Mouse (Mus musculus) embryonic facial prominence, embryonic 12.5 days (tissue): ENCODE data around the gene Isg15. TPM values are rescaled to one million over a fixed set of nuclear protein-coding genes. Genes with fewer than 3 reads are reported as not detected.
"Not testable (repeated sequence)": the region's sequence is repeated elsewhere in the genome, so short reads cannot be mapped to it uniquely, and the experiment has no call there.

ENCODE experiments used
- ATAC-seq: fragments of 200-750 bp; cut with Nextera tagmentation; 2 replicates; pipeline ENCODE4 v1.8.0; 2017; ENCODE audit not compliant: insufficient number of reproducible peaks, insufficient read depth, low FRiP score, low TSS enrichment
- H3K27ac ChIP-seq: fragments of 300-500 bp; sonication (generic); 2 replicates; pipeline ENCODE4 v1.5.1; 2016; ENCODE audit warnings: mild to moderate bottlenecking
- H3K27me3 ChIP-seq: fragments of 300-500 bp; sonication (generic); 2 replicates; pipeline ENCODE4 v1.6.1; 2016; ENCODE audit warnings: mild to moderate bottlenecking, moderate library complexity
- H3K36me3 ChIP-seq: fragments of 300-500 bp; sonication (generic); 2 replicates; pipeline ENCODE4 v1.6.1; 2016; ENCODE audit warnings: mild to moderate bottlenecking
- H3K4me1 ChIP-seq: fragments of 300-500 bp; sonication (generic); 2 replicates; pipeline ENCODE4 v1.6.1; 2016
- H3K4me2 ChIP-seq: fragments of 300-500 bp; sonication (generic); replicated peaks from 2 replicates; pipeline ENCODE4 v1.6.1; 2016; ENCODE audit warnings: mild to moderate bottlenecking, moderate library complexity
- H3K4me3 ChIP-seq: fragments of 300-500 bp; sonication (generic); 2 replicates; pipeline ENCODE4 v1.5.1; 2016; ENCODE audit warnings: mild to moderate bottlenecking
- H3K9ac ChIP-seq: fragments of 300-500 bp; sonication (generic); 2 replicates; pipeline ENCODE4 v1.6.1; 2016; ENCODE audit warnings: mild to moderate bottlenecking, moderate library complexity
- H3K9me3 ChIP-seq: fragments of 300-500 bp; sonication (generic); 2 replicates; pipeline ENCODE4 v1.6.1; 2016; ENCODE audit warnings: mild to moderate bottlenecking, moderate library complexity
- WGBS: fragments of 180-500 bp; shearing (Covaris S2); methylation state at CpG from one replicate; pipeline ENCODE4 v1.1.7; 2016; 5-methylcytosine and 5-hydroxymethylcytosine counted together
- polyA plus RNA-seq: library from polyadenylated mRNA; unstranded; fragments of >200 nt; fragmentation: Nextera tagmentation; extraction: Ambion mirVana; gene quantifications from 2 replicates; pipeline ENCODE4 v1.2.1, GENCODE M21; 2016

Isg15 gene
- polyA plus RNA-seq, 1 experiment from 2014 or later, result 1.3 TPM

- WGBS, result 78% methylated on average over 13 of the region's 13 CpGs
- Histone ChIP-seq H3K4me1 (peaks cover 61% of the 10 kb centered on the region), H3K27ac (peak overlapping the region; percentile 87), H3K9ac (peak overlapping the region; percentile 61), H3K4me2 (peak overlapping the region; percentile 54), H3K27me3 (no peaks in the 10 kb centered on the region), H3K4me3 (peak overlapping the region; percentile 35), H3K9me3 (no peaks in the 10 kb centered on the region), H3K36me3 (peaks cover 35% of the 10 kb centered on the region)
- ATAC-seq, result no peak
These were observed 15.1 kb downstream of the Isg15 start for GRCm38 (mm10) chr4:156185456-156185949.

DNA sequence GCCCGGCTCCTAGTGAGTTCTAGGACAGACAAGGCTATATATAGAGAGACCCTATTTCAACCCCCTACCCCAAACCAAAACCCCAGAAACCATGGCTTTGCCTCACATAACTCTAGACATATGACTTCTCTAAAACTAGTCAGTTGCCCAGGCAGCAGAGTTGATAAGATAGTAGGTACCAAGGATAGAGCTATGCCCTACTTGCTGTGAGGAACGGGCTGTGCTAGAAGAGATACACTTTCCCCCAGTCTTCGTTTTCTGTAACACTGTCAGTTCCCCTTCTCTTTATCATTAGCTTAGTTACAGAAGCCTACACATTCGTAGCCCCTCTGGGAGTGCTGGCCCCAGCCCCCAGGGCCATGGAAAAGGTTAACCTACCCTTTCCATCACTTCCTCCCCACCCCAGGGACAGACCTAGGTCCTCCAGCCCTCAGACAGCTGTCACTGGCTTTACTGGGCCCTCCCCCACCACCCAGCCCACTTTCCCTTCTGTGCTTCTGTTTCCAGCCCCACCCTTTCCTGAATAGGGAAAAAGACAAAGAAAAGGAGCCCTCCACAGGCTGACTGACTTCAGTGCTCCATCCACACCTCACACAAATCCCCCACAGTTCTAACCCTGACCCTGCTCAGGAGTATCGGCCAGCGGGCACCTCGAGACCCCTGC, 16.2 kb downstream of the Isg15 start:
- Histone ChIP-seq H3K4me2 (peak overlapping the region; percentile 54), H3K9me3 (no peaks in the 10 kb centered on the region), H3K4me1 (peaks cover 50% of the 10 kb centered on the region), H3K9ac (no peak overlapping the region), H3K27me3 (no peaks in the 10 kb centered on the region), H3K27ac (no peak overlapping the region), H3K4me3 (no peak overlapping the region), H3K36me3 (peaks cover 34% of the 10 kb centered on the region)
- WGBS, result 87% methylated on average over 7 of the region's 7 CpGs
- ATAC-seq, result no peak

- no peak for ATAC-seq
- Histone ChIP-seq H3K4me3 (no peak overlapping the region), H3K4me2 (peak overlapping the region; percentile 6; the same call in 1 of the 2 replicates), H3K9me3 (no peaks in the 10 kb centered on the region), H3K27me3 (no peaks in the 10 kb centered on the region), H3K27ac (no peak overlapping the region), H3K4me1 (peaks cover 43% of the 10 kb centered on the region), H3K9ac (no peak overlapping the region), H3K36me3 (peaks cover 37% of the 10 kb centered on the region)
- 77% methylated on average over 5 of the region's 5 CpGs for WGBS
These were observed 16.9 kb downstream of the Isg15 start for GRCm38 (mm10) chr4:156183747-156184146.

- no peak overlapping the region for H3K9ac ChIP-seq
- peaks cover 81% of the 10 kb centered on the region for H3K36me3 ChIP-seq
- H3K4me1 ChIP-seq, result no peaks in the 10 kb centered on the region
- no peaks in the 10 kb centered on the region for H3K27me3 ChIP-seq
- H3K27ac ChIP-seq, result no peak overlapping the region
- H3K4me2 ChIP-seq, result no peak overlapping the region
- H3K4me3 ChIP-seq, result no peak overlapping the region
- 95% methylated on average over 9 of the region's 9 CpGs for WGBS
- H3K9me3 ChIP-seq, result no peaks in the 10 kb centered on the region
- no peak for ATAC-seq
These were observed 23.0 kb downstream of the Isg15 start for GRCm38 (mm10) chr4:156177630-156178029.

- 95% methylated on average over 11 of the region's 11 CpGs for WGBS
- ATAC-seq, result no peak
These were observed 28.8 kb downstream of the Isg15 start for GRCm38 (mm10) chr4:156171828-156172227.

DNA sequence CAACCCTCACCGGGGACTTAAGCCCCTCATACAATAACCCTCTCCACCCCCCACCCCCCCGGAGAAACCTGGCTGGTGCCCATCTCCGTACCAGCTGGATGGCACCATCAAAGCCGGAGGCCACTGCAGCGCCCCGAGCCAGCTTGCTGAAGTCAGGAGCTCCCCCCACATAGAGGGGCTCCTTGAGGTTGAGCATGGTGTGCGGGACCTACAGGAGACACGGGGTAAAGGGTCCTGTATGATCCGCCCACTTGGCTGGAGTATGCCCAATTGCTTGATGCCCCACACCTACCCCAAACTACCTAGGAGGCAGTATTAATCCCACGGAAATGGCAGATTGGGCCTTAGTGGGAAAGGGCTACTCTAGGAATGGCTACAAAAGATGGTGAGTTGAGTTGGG, 31.5 kb downstream of the Isg15 start:
- Histone ChIP-seq H3K4me3 (no peak overlapping the region), H3K9ac (no peak overlapping the region), H3K9me3 (no peaks in the 10 kb centered on the region), H3K4me2 (no peak overlapping the region), H3K27me3 (no peaks in the 10 kb centered on the region), H3K4me1 (no peaks in the 10 kb centered on the region), H3K36me3 (peaks cover 100% of the 10 kb centered on the region), H3K27ac (no peak overlapping the region)
- no peak for ATAC-seq
- WGBS, result 94% methylated on average over 10 of the region's 10 CpGs

More at GRCm38 (mm10) chr4:156171828-156172227, 28.8 kb downstream of the Isg15 start:
- no peak overlapping the region for H3K9ac ChIP-seq
- peaks cover 99% of the 10 kb centered on the region for H3K36me3 ChIP-seq
- H3K4me3 ChIP-seq, result no peak overlapping the region
- no peaks in the 10 kb centered on the region for H3K9me3 ChIP-seq
- H3K4me2 ChIP-seq, result no peak overlapping the region
- no peaks in the 10 kb centered on the region for H3K27me3 ChIP-seq
- no peaks in the 10 kb centered on the region for H3K4me1 ChIP-seq
- H3K27ac ChIP-seq, result no peak overlapping the region

GRCm38 (mm10) chr4:156168611-156169010, 32.0 kb downstream of the Isg15 start:
- H3K36me3 ChIP-seq, result peaks cover 100% of the 10 kb centered on the region
- 89% methylated on average over 8 of the region's 8 CpGs for WGBS
- H3K27ac ChIP-seq, result no peak overlapping the region
- ATAC-seq, result no peak
- no peaks in the 10 kb centered on the region for H3K4me1 ChIP-seq
- no peak overlapping the region for H3K4me2 ChIP-seq
- no peak overlapping the region for H3K4me3 ChIP-seq
- H3K9ac ChIP-seq, result no peak overlapping the region
- no peaks in the 10 kb centered on the region for H3K27me3 ChIP-seq
- H3K9me3 ChIP-seq, result peaks cover under 1% of the 10 kb centered on the region; the same call in 1 of the 2 replicates

- H3K4me2 ChIP-seq, result no peak overlapping the region
- peaks cover 98% of the 10 kb centered on the region for H3K36me3 ChIP-seq
- ATAC-seq, result no peak
These were observed 34.1 kb downstream of the Isg15 start for GRCm38 (mm10) chr4:156166477-156166876.

DNA sequence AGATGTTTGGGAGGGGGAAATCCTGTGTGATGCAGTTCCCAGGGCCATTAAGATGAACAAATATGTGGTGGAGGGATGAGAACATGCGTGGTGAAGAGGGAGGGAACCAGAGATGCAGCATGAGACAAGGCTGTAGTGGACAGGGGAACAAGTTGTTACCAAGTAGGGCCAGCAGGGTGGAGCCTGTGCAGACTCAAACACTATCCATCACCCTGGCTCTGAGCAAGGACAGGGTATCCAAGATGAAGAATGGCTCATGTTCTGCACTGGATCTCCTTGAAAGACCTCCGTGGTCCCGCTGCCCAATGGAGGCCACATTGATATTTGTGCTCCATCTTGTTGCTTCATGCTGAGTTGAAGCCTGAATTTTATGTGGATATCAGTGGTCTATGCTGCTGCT, 45.8 kb downstream of the Isg15 start:
- 95% methylated on average over 3 of the region's 3 CpGs for WGBS

More at GRCm38 (mm10) chr4:156166477-156166876, 34.1 kb downstream of the Isg15 start:
- WGBS, result 90% methylated on average over 9 of the region's 9 CpGs
- Histone ChIP-seq H3K27me3 (no peaks in the 10 kb centered on the region), H3K4me1 (no peaks in the 10 kb centered on the region), H3K27ac (no peak overlapping the region), H3K9ac (no peak overlapping the region), H3K9me3 (peaks cover 8% of the 10 kb centered on the region; the same call in 1 of the 2 replicates), H3K4me3 (no peak overlapping the region)

DNA sequence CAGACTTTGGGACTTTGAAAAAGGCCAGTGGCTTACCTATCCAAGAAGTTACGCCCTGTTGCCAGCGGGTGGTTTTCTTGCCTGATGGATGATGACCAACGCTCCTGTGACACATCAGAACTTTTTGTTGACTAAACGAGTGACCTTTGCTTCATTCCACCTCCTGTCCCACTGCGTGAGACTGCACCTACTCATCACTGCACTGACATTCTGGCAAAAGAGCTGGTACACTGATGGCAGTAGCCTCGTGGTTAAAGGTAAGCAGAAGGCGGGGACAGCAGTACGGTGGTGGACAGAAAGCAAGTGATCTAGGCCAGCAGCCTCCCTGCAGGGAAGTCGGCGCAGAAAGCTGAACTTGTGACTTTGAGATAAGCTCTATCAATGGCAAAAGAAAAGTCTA, 49.7 kb downstream of the Isg15 start:
- not testable (repeated sequence) for H3K9ac ChIP-seq, H3K4me3 ChIP-seq, H3K27ac ChIP-seq, H3K36me3 ChIP-seq, H3K4me1 ChIP-seq, ATAC-seq, H3K9me3 ChIP-seq, H3K27me3 ChIP-seq, H3K4me2 ChIP-seq
- 90% methylated on average over 10 of the region's 10 CpGs for WGBS

More for the DNA sequence above, 45.8 kb downstream of the Isg15 start:
- Histone ChIP-seq H3K4me2 (no peak overlapping the region), H3K4me1 (no peaks in the 10 kb centered on the region), H3K4me3 (no peak overlapping the region), H3K9ac (no peak overlapping the region), H3K27ac (no peak overlapping the region), H3K27me3 (no peaks in the 10 kb centered on the region), H3K36me3 (no peaks in the 10 kb centered on the region), H3K9me3 (peaks cover 7% of the 10 kb centered on the region; the same call in 1 of the 2 replicates)
- ATAC-seq, result no peak
